Mouse (Mus musculus) intestine, postnatal 0 days (tissue): ENCODE data around the gene Vps72. TPM values are rescaled to one million over a fixed set of nuclear protein-coding genes. Genes with fewer than 3 reads are reported as not detected.

Experiments
- ATAC-seq: fragments of 200-750 bp; cut with Nextera tagmentation; 2 replicates; pipeline ENCODE4 v1.8.0; 2017; ENCODE audit warnings: mild to moderate bottlenecking, moderate TSS enrichment, moderate library complexity
- H3K27ac ChIP-seq: fragments of 300-500 bp; sonication (generic); 2 replicates; pipeline ENCODE4 v1.5.1; 2014; ENCODE audit warnings: mild to moderate bottlenecking, low read depth, low read length, moderate library complexity
- H3K27me3 ChIP-seq: fragments of 300-500 bp; sonication (generic); replicated peaks from 2 replicates; pipeline ENCODE4 v1.6.1; 2014; ENCODE audit warnings: low read length, mixed read lengths; ENCODE audit not compliant: control insufficient read depth, insufficient read depth
- H3K36me3 ChIP-seq: fragments of 300-500 bp; sonication (generic); 2 replicates; pipeline ENCODE4 v1.6.1; 2014; ENCODE audit warnings: mild to moderate bottlenecking, moderate library complexity; ENCODE audit not compliant: control insufficient read depth, insufficient read depth
- H3K4me1 ChIP-seq: fragments of 300-500 bp; sonication (generic); replicated peaks from 2 replicates; pipeline ENCODE4 v1.6.1; 2014; ENCODE audit warnings: antibody characterized with exemption, low read length, mixed read lengths; ENCODE audit not compliant: control insufficient read depth, insufficient read depth
- H3K4me2 ChIP-seq: fragments of 300-500 bp; sonication (generic); replicated peaks from 2 replicates; pipeline ENCODE4 v1.6.1; 2014; ENCODE audit warnings: low read depth, mild to moderate bottlenecking, moderate library complexity
- H3K4me3 ChIP-seq: fragments of 300-500 bp; sonication (generic); 2 replicates; pipeline ENCODE4 v1.5.1; 2014; ENCODE audit warnings: low read depth, low read length
- H3K9ac ChIP-seq: fragments of 300-500 bp; sonication (generic); 2 replicates; pipeline ENCODE4 v1.6.1; 2014; ENCODE audit warnings: mild to moderate bottlenecking, low read depth, low read length
- H3K9me3 ChIP-seq: fragments of 300-500 bp; sonication (generic); 2 replicates; pipeline ENCODE4 v1.6.1; 2016; ENCODE audit warnings: mixed run types; ENCODE audit not compliant: control insufficient read depth
- CTCF ChIP-seq: sonication (generic); IDR thresholded peaks from 2 replicates; pipeline ENCODE4 v1.5.1; 2016; ENCODE audit warnings: low read depth, mild to moderate bottlenecking, control low read depth, antibody characterized with exemption, moderate library complexity
- WGBS: fragments of 180-500 bp; shearing (Covaris S2); extraction: QIAGEN DNeasy Blood & Tissue Kit; methylation state at CpG from one replicate; pipeline ENCODE4 v1.1.7; 2014; 5-methylcytosine and 5-hydroxymethylcytosine counted together
- polyA plus RNA-seq: library from polyadenylated mRNA; unstranded; fragments of >200 nt; fragmentation: Nextera tagmentation; extraction: Ambion mirVana; gene quantifications from 2 replicates; pipeline ENCODE4 v1.2.1, GENCODE M21; 2015

Vps72 gene
- polyA plus RNA-seq, 1 experiment from 2014 or later: 58.5 TPM

GRCm38 (mm10) chr3:95141952-95142616 lies 31.3 kb downstream of the Vps72 start, which contains the start of gene Tnfaip8l2:
Gene Tnfaip8l2 (minus strand): TSS chr3:95142360.
- H3K9ac ChIP-seq: no peak within 1 kb of the TSS
- 78% methylated on average over 10 of the region's 10 CpGs for WGBS
- no peak for ATAC-seq
- H3K4me3 ChIP-seq: 0 out of 2 replicates have a peak within 1 kb of the TSS, but pooled peaks have one; percentile 0
- no peaks in the 10 kb centered on the region for H3K27me3 ChIP-seq
- no peak within 1 kb of the TSS; the same call in 1 of the 2 replicates for H3K4me2 ChIP-seq
- no peak for TF ChIP-seq CTCF
- no peaks in the 10 kb centered on the region for H3K4me1 ChIP-seq
- H3K36me3 ChIP-seq: peaks cover 17% of the 10 kb centered on the region
- H3K27ac ChIP-seq: no peak within 1 kb of the TSS
- H3K9me3 ChIP-seq: no peaks in the 10 kb centered on the region

DNA sequence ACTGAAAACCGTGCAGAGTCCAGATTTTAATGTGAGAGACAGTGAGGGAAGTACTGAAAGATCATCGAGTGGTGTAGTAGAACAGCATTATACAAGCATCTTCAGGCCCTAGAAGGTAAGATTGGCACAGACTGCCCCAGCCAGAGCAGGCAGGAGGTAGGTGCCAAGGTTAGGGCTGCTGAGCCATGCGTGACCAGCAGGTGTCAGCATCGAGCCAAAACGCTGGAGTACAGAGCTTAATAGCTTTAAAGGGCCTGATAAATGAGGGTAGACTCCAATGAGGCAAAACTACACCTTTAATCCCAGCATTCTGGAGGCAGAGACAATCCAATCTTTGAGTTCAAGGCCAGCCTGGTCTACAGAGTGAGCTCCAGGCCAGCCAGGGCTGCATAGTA lies 31.8 kb downstream of the Vps72 start:
- Histone ChIP-seq H3K9ac (no peak overlapping the region), H3K27me3 (no peaks in the 10 kb centered on the region), H3K4me2 (no peak overlapping the region), H3K36me3 (peaks cover 17% of the 10 kb centered on the region), H3K27ac (no peak overlapping the region), H3K4me1 (no peaks in the 10 kb centered on the region), H3K4me3 (no peak overlapping the region), H3K9me3 (no peaks in the 10 kb centered on the region)
- WGBS: 10% methylated on average over 5 of the region's 5 CpGs
- peak; percentile 95 for TF ChIP-seq CTCF
- peak; percentile 56 for ATAC-seq

DNA sequence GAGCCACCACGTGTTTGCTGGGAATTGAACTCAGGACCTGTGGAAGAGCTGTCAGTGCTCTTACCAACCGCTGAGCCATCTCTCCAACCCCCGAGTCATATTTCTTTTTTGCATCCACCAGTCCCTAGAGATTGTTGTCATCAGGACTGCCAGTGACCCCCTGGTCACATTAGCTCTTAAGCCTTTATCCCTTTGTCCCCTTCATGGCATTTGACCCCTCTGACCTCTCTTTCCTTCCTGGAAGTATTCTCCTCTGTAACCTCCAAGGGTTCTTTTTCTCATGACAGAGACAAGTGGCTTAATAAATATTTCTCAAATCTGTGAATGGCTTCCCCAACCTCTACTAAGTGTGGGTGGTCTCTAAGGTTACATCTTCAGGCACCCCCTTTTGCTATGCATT lies 37.1 kb downstream of the Vps72 start:
- Histone ChIP-seq H3K9me3 (no peaks in the 10 kb centered on the region), H3K36me3 (no peaks in the 10 kb centered on the region), H3K4me3 (no peak overlapping the region), H3K27me3 (no peaks in the 10 kb centered on the region), H3K4me1 (no peaks in the 10 kb centered on the region), H3K9ac (no peak overlapping the region), H3K27ac (no peak overlapping the region), H3K4me2 (no peak overlapping the region)
- WGBS: 63% methylated on average over 3 of the region's 3 CpGs
- TF ChIP-seq CTCF: no peak
- ATAC-seq: no peak

GRCm38 (mm10) chr3:95153874-95154273 lies 43.1 kb downstream of the Vps72 start:
- no peak for ATAC-seq
- H3K9me3 ChIP-seq: no peaks in the 10 kb centered on the region
- peak; percentile 69 for TF ChIP-seq CTCF
- no peak overlapping the region for H3K9ac ChIP-seq
- H3K27me3 ChIP-seq: no peaks in the 10 kb centered on the region
- no peaks in the 10 kb centered on the region for H3K36me3 ChIP-seq
- no peak overlapping the region for H3K4me3 ChIP-seq
- no peaks in the 10 kb centered on the region for H3K4me1 ChIP-seq
- H3K4me2 ChIP-seq: no peak overlapping the region
- no peak overlapping the region for H3K27ac ChIP-seq
- WGBS: 57% methylated on average over 4 of the region's 4 CpGs

DNA sequence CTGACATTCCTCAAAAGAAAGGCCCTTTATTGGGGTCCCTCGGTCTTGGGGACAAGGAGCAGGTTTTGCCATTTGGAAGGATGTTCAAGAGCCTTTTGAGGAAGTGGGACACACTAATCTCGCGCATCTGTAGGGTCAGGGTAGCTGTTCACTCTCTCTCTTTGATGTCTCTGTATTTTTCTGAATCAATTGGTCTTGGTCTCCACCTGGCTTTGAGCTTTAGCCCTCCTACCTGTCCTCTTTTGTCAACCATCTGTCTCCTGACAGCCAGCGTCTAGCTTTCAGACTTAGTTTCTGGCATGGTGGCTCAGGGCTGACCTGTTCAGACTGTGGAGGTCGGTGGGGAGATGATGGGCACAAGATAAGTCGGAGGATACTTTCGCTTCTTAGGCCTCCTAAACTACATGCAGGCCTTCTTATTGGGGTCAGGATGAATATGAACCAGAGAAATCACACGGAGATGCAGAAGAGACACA lies 48.7 kb downstream of the Vps72 start:
- Histone ChIP-seq H3K4me3 (peak overlapping the region; percentile 69), H3K9ac (0 out of 2 replicates have a peak overlapping the region, but pooled peaks have one; percentile 11), H3K4me2 (peak overlapping the region; percentile 97), H3K4me1 (peaks cover 5% of the 10 kb centered on the region; the same call in 1 of the 2 replicates), H3K36me3 (no peaks in the 10 kb centered on the region), H3K27ac (no peak overlapping the region), H3K27me3 (peaks cover 8% of the 10 kb centered on the region; the same call in 1 of the 2 replicates), H3K9me3 (no peaks in the 10 kb centered on the region)
- TF ChIP-seq CTCF: no peak
- no peak for ATAC-seq
- 21% methylated on average over 8 of the region's 8 CpGs for WGBS

GRCm38 (mm10) chr3:95159987-95160963 lies 49.5 kb downstream of the Vps72 start, which contains the start of gene Sema6c:
Gene Sema6c (plus strand): TSS chr3:95160457.
- Histone ChIP-seq H3K27me3 (peaks cover 8% of the 10 kb centered on the region; the same call in 1 of the 2 replicates), H3K4me2 (peak within 1 kb of the TSS; percentile 97), H3K27ac (no peak within 1 kb of the TSS), H3K36me3 (no peaks in the 10 kb centered on the region), H3K4me1 (peaks cover 5% of the 10 kb centered on the region; the same call in 1 of the 2 replicates), H3K9ac (peak within 1 kb of the TSS; percentile 40; the same call in 1 of the 2 replicates), H3K4me3 (peak within 1 kb of the TSS; percentile 69), H3K9me3 (no peaks in the 10 kb centered on the region)
- WGBS: under 1% methylated on average over 66 of the region's 66 CpGs
- peak; percentile 93 for ATAC-seq
- TF ChIP-seq CTCF: no peak
